Mouse (Mus musculus) stomach, postnatal 0 days (tissue): ENCODE measurements around the gene Dis3l2.

ENCODE experiments used
- CTCF ChIP-seq: IDR thresholded peaks from 2 replicates; pipeline ENCODE4 v1.5.1; 2016; ENCODE audit warnings: antibody characterized with exemption, low read depth, mild to moderate bottlenecking, moderate library complexity
- EP300 ChIP-seq: optimal IDR thresholded peaks from 2 replicates; pipeline ENCODE3; 2016; ENCODE audit warnings: antibody characterized with exemption

- TF ChIP-seq CTCF (no peak), EP300 (no peak)
Measured at GRCm38 (mm10) chr1:86733160-86733821, 29.7 kb downstream of the Dis3l2 start.
